Mouse (Mus musculus): ENCODE measurements around the gene Dnal4. TPM values are rescaled to one million over a fixed set of nuclear protein-coding genes. Genes with fewer than 3 reads are reported as not detected.

The Dnal4 gene
- polyA plus RNA-seq, 1 experiment from 2014 or later: 67.4 TPM

DNA sequence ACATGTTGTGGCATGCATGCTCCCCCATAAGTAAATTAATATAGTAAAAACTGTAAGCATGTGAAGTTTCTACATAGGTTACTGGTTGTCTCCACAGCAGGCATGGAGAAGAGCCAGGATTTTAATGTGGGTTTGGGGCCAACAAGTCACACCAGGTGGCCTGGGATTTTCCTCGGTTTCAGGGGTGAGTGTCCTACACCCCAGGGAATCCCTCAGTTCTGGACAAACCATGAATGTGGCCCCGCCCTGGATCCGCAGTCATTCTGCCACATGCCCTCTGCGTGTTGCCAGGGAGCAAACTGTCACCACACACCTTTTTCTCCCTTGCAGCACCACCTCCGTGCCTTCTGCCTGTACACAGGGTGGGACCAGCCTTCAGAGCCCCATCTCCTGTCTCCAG is 31.0 kb upstream of the Dnal4 start:
- Histone ChIP-seq H3K4me2 (no peak overlapping the region), H3K27ac (no peak overlapping the region), H3K4me3 (replicated peaks) (no peak overlapping the region), H3K9me3 (replicated peaks) (no peaks in the 10 kb centered on the region), H3K4me1 (peaks cover 17% of the 10 kb centered on the region), H3K27me3 (peaks cover 70% of the 10 kb centered on the region), H3K9ac (no peak overlapping the region), H3K36me3 (no peaks in the 10 kb centered on the region)
- ATAC-seq (replicated peaks; ENCODE audit: low FRiP score): no peak
- WGBS: 56% methylated on average over 5 of the region's 5 CpGs

DNA sequence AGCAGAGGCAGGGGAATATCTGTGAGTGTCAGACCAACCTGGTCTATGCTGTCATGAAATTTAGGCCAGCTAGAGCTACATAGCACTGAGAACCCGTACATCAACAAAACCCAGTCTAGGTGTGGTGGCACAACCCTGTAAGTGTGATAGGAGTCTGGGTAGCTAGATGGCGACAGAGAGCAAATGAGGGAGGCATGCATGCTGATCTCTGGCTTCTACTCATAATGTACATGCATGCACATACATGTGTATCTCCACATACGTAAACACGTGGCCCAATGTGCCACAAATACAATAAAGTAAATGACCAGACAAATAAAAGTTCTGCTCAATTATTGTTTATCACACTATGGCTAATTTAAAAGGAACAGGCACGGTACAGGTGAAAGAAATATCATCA is 30.5 kb upstream of the Dnal4 start:
- no peaks in the 10 kb centered on the region for H3K9me3 ChIP-seq (replicated peaks)
- peaks cover 22% of the 10 kb centered on the region for H3K4me1 ChIP-seq
- no peaks in the 10 kb centered on the region for H3K36me3 ChIP-seq
- no peak overlapping the region for H3K4me2 ChIP-seq
- H3K27me3 ChIP-seq: peaks cover 76% of the 10 kb centered on the region
- no peak overlapping the region for H3K4me3 ChIP-seq (replicated peaks)
- no peak overlapping the region for H3K27ac ChIP-seq
- WGBS: 37% methylated on average over 5 of the region's 5 CpGs
- H3K9ac ChIP-seq: no peak overlapping the region
- no peak for ATAC-seq (replicated peaks; ENCODE audit: low FRiP score)

DNA sequence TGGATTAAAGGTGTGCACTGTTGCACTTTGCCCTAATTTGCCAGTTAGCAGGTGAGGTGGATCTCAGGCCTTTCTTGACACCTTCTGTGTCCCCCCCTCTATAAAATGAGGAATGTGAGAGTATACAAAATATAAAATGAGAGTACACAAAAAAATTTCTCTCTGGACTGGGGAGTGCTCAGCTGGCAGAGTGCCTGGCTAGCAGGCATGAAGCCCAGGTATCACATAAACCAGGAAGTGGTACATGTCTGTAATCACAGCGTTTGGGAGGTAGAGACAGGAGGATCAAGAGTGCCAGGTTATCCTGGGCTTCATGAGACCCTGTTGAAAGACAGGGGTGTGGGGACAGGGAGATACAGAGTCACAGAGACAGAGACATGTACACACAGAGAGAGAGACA is 29.4 kb upstream of the Dnal4 start:
- no peaks in the 10 kb centered on the region for H3K36me3 ChIP-seq
- H3K27ac ChIP-seq: no peak overlapping the region
- H3K9me3 ChIP-seq (replicated peaks): no peaks in the 10 kb centered on the region
- no peak overlapping the region for H3K4me3 ChIP-seq (replicated peaks)
- H3K27me3 ChIP-seq: peaks cover 86% of the 10 kb centered on the region
- no peak overlapping the region for H3K9ac ChIP-seq
- H3K4me1 ChIP-seq: peaks cover 22% of the 10 kb centered on the region
- ATAC-seq (replicated peaks; ENCODE audit: low FRiP score): no peak
- WGBS: 51% methylated on average over 1 of the region's 1 CpGs
- no peak overlapping the region for H3K4me2 ChIP-seq

DNA sequence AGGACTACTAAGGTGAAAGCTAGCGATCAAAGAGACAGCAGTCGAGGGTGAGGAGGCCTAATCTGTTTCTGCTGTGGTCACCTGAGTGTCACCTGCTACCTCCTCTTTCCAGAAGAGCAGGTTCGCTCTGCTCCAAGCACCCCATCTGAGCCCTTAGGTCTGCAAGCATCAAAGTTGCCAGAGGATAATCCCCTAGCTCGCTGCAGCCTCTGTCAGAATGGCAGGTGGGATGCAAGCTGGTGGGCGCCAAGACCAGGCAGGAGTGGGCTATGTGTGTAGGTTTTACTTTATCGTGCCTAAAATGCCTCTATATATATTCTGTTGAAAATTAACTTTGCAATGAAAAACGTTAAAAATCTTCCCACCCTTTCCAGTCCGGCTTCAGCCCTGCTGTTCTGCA is 27.6 kb upstream of the Dnal4 start:
- Histone ChIP-seq H3K27ac (no peak overlapping the region), H3K9ac (no peak overlapping the region), H3K4me3 (replicated peaks) (peak overlapping the region; percentile 65), H3K36me3 (no peaks in the 10 kb centered on the region), H3K4me1 (peaks cover 22% of the 10 kb centered on the region), H3K4me2 (peak overlapping the region; percentile 98), H3K9me3 (replicated peaks) (no peaks in the 10 kb centered on the region), H3K27me3 (peaks cover 99% of the 10 kb centered on the region)
- 23% methylated on average over 8 of the region's 8 CpGs for WGBS
- no peak for ATAC-seq (replicated peaks; ENCODE audit: low FRiP score)

DNA sequence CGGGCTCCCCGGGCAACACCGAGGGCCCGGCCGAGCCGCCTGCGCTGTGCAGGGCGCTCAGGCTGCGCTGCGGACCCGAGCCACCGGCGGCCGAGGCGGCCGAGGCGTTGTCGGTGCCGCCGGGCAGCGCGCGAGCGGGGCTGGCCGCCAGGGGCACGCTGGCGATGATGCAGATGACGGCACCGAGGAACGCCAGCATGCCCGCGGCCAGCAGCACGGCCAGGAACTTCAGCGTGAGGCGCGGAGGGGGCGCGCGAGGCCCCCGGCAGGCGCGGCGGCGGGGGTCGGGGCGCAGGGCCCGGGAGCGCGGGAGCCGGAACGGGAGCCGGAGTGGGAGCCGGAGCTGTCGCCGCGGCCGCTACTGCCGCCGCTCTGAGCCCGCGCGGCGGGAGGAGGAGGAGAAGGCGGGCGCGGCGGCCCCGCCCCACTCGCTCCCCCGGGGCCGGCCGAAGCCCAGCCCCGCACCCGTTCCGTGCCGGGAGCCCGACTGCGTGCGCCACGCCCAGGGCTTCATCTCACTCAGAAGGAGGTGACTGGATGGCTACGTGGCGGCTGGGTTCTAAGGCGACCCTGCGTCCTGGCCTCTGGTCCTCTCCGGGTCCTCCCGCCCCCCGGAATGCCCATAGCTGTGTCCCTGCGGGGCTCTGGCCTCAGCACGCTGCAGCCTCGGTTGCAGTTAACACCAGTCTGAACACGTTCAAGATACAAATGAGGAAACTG is 26.9 kb upstream of the Dnal4 start, which contains the start of gene Nptxr:
Gene Nptxr, minus strand, starts transcription at position 415 of the 720 bp plus-strand sequence.
- peak; percentile 77 for ATAC-seq (replicated peaks; ENCODE audit: low FRiP score)
- Histone ChIP-seq H3K9ac (peak within 1 kb of the TSS; percentile 54), H3K27ac (no peak within 1 kb of the TSS), H3K9me3 (replicated peaks) (no peaks in the 10 kb centered on the region), H3K36me3 (no peaks in the 10 kb centered on the region), H3K4me3 (replicated peaks) (peak within 1 kb of the TSS; percentile 65), H3K4me2 (peak within 1 kb of the TSS; percentile 98), H3K4me1 (peaks cover 22% of the 10 kb centered on the region), H3K27me3 (peaks cover 97% of the 10 kb centered on the region)
- WGBS: under 1% methylated on average over 75 of the region's 91 CpGs

DNA sequence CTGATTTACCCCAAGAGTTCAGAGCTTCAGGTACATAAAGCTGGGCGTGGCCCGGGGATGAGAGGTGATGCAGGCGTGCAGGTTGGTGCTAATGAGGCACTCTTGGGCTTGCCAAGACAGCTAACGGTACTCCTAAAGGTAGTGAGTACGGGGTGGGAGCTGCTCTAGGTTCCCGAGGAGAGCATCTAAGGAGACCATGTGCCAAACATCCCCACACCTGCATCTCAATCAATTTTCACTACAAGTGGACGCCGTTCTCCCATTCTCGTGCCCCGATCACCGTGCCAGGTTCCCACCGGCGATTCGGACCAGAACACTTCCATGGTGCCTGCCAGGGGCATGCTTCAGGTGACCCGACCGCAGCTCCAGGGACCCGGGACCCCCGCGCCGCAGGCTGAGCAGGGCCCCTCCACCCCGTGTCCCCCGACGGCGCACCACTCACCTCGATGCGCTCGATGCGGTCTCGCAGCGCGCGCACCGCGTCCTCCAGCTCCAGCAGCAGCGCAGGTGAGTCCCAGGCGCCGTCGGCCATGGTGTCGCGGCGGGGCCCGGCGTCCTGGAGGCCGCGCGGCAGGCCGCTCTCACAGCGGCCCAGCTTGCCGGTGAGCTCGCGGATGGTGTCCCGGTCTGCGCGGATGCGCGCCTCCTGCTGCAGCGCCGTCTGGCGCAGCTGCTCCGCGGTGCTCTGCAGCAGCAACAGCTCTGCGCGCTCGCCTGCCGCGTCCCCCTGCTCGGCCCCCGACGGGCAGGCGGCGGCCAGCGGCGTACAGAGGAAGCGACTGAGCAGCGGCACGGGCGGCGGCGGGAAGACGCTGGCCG is 26.1 kb upstream of the Dnal4 start:
- peaks cover 22% of the 10 kb centered on the region for H3K4me1 ChIP-seq
- H3K4me3 ChIP-seq (replicated peaks): peak overlapping the region; percentile 65
- peak; percentile 59; the same call in 1 of the 2 replicates for ATAC-seq (replicated peaks; ENCODE audit: low FRiP score)
- H3K9me3 ChIP-seq (replicated peaks): no peaks in the 10 kb centered on the region
- H3K9ac ChIP-seq: peak overlapping the region; percentile 54
- 5% methylated on average over 80 of the region's 81 CpGs for WGBS
- H3K27ac ChIP-seq: no peak overlapping the region
- no peaks in the 10 kb centered on the region for H3K36me3 ChIP-seq
- H3K4me2 ChIP-seq: peak overlapping the region; percentile 98
- H3K27me3 ChIP-seq: peaks cover 89% of the 10 kb centered on the region

DNA sequence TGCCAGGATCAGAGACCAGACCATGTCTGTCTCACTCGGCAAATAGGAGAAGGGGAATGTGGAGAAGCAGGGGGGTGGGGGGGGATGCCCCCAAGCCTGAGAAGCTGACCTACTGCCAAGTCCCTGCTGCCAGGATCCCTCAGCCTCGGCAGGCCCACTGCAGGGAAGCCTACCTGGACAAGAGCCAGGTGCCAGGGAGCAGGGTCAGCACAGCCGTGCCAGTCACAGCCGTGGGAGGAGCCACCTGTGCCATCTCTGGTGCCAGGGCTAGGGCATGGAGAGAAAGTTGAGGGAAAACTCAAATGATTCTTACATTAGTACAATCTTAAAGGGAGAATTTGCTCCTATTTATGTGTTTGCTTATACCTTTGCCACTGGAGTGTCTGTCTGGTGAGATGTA is 24.7 kb upstream of the Dnal4 start:
- ATAC-seq (replicated peaks; ENCODE audit: low FRiP score): no peak
- Histone ChIP-seq H3K36me3 (no peaks in the 10 kb centered on the region), H3K4me3 (replicated peaks) (no peak overlapping the region), H3K27ac (no peak overlapping the region), H3K4me2 (no peak overlapping the region), H3K4me1 (peaks cover 22% of the 10 kb centered on the region), H3K9me3 (replicated peaks) (no peaks in the 10 kb centered on the region), H3K27me3 (peaks cover 75% of the 10 kb centered on the region), H3K9ac (no peak overlapping the region)
- 67% methylated on average over 4 of the region's 4 CpGs for WGBS

DNA sequence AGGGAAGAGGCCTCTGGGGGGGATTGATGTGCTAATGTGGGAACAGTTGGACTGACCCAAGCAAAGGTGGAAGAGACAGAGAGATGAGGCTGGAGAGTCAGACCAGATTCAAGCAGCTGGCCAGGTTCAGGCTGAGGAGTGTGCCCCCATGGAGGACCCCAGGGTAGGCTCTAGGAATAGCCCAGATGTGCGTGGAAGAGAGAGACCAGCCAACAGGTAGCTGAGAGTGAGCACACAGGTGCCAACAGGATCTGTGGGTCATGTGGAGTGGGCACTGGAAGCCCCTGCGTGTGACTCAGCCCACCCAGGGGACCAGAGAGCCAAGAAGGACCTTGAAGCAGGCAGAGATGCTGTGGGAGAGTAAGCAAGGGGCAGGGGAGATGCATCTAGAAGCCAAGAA is 24.0 kb upstream of the Dnal4 start:
- Histone ChIP-seq H3K36me3 (no peaks in the 10 kb centered on the region), H3K9me3 (replicated peaks) (no peaks in the 10 kb centered on the region), H3K27ac (no peak overlapping the region), H3K27me3 (peaks cover 68% of the 10 kb centered on the region), H3K4me2 (no peak overlapping the region), H3K4me3 (replicated peaks) (no peak overlapping the region), H3K9ac (no peak overlapping the region), H3K4me1 (peaks cover 22% of the 10 kb centered on the region)
- ATAC-seq (replicated peaks; ENCODE audit: low FRiP score): no peak
- 68% methylated on average over 2 of the region's 2 CpGs for WGBS

DNA sequence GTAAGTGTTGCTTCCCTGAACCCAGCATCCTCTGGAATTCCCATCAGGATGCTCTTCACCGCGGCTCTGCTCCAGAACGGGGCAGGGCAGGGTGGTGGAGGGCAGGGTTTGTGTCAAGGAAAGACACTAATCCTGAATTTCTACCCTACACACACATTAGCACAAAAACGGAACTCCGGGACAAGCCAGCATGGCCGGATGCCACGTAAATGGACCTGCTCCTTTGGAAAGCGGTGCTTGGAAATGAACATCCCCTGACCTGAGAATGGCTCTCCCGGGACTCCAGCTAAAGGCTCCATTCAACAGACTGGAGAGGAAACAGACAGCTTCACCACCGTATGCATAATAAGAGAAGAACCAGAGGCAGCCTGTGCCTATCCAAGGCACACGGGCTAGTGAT is 23.1 kb upstream of the Dnal4 start:
- no peak overlapping the region for H3K4me3 ChIP-seq (replicated peaks)
- H3K27me3 ChIP-seq: peaks cover 59% of the 10 kb centered on the region
- ATAC-seq (replicated peaks; ENCODE audit: low FRiP score): no peak
- no peaks in the 10 kb centered on the region for H3K36me3 ChIP-seq
- no peaks in the 10 kb centered on the region for H3K9me3 ChIP-seq (replicated peaks)
- H3K27ac ChIP-seq: no peak overlapping the region
- no peak overlapping the region for H3K4me2 ChIP-seq
- H3K9ac ChIP-seq: no peak overlapping the region
- WGBS: 60% methylated on average over 11 of the region's 11 CpGs
- peaks cover 22% of the 10 kb centered on the region for H3K4me1 ChIP-seq

DNA sequence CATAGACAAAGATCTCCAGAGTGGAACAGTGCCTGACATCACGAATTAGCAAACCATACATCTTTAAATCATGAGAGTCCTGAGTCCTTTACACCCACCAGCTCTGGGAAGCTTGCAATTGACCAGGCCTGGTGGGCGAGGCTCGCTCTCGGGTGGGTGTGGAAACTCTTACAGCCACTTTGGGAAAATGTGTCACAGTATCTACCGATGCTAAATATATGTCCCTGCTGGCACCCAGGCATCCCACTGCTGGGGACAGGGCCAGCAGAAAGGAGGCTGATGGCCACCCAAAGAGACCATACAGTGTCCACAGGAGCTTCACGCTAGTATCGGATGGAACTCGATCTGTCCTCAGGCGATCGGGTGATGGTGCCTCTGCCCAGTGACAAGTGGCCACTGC is 20.9 kb upstream of the Dnal4 start:
- no peak overlapping the region for H3K4me2 ChIP-seq
- H3K27ac ChIP-seq: no peak overlapping the region

DNA sequence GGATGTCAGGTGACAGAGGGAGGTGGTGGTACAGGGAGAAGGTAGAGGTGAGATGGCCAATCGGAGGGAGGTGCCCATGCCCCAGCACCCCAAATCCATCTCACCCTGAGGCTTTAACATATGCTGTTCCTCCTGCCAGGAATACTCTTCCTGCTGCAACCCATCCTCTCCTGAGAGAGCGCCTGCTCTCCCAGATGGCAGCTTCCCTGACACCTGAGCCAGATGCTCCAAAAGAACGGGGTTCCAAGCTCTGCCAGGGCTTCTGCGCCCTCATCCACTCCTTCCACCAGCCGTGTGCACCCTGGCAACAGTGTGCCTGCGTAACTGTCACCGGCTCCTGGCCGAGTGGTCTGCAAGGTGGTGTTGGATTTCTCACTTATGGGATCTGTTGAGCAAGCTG is 20.0 kb upstream of the Dnal4 start:
- Histone ChIP-seq H3K4me2 (no peak overlapping the region), H3K27ac (no peak overlapping the region), H3K4me1 (no peaks in the 10 kb centered on the region), H3K4me3 (replicated peaks) (no peak overlapping the region), H3K27me3 (peaks cover 41% of the 10 kb centered on the region), H3K9ac (no peak overlapping the region), H3K36me3 (no peaks in the 10 kb centered on the region), H3K9me3 (replicated peaks) (no peaks in the 10 kb centered on the region)
- no peak for ATAC-seq (replicated peaks; ENCODE audit: low FRiP score)
- 71% methylated on average over 8 of the region's 8 CpGs for WGBS

More for the DNA sequence above, 20.9 kb upstream of the Dnal4 start:
- Histone ChIP-seq H3K4me3 (replicated peaks) (no peak overlapping the region), H3K27me3 (peaks cover 45% of the 10 kb centered on the region), H3K4me1 (peaks cover 5% of the 10 kb centered on the region), H3K9me3 (replicated peaks) (no peaks in the 10 kb centered on the region), H3K36me3 (no peaks in the 10 kb centered on the region), H3K9ac (no peak overlapping the region)
- WGBS: 85% methylated on average over 10 of the region's 10 CpGs
- no peak for ATAC-seq (replicated peaks; ENCODE audit: low FRiP score)

DNA sequence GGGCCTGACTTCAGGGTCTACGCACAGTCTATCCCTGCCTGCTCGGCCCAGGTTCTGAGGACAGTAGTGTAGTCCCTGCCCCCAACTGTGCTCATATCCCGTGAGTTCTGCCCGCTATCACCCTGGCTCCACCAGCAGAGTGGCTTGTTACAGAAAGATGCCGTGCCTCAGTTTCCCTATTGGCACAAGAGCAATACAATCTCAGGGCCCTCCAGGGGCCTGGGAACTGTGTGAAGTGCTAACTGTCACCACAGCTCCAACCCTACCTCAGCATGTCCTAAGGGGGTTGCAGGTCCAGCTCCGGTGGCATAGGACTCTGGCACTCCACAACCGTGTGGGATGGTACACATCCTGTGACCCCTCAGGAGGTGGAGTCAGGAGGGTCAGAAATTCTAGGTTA is 19.4 kb upstream of the Dnal4 start:
- H3K27ac ChIP-seq: no peak overlapping the region
- ATAC-seq (replicated peaks; ENCODE audit: low FRiP score): no peak
- peaks cover 35% of the 10 kb centered on the region for H3K27me3 ChIP-seq
- H3K4me1 ChIP-seq: no peaks in the 10 kb centered on the region
- WGBS: 88% methylated on average over 7 of the region's 7 CpGs
- H3K36me3 ChIP-seq: no peaks in the 10 kb centered on the region
- no peak overlapping the region for H3K4me2 ChIP-seq
- no peak overlapping the region for H3K9ac ChIP-seq
- no peaks in the 10 kb centered on the region for H3K9me3 ChIP-seq (replicated peaks)
- H3K4me3 ChIP-seq (replicated peaks): no peak overlapping the region

Data from kidney, embryonic 15.5 days (tissue).